Mouse (Mus musculus) heart, embryonic 11.5 days (tissue): ENCODE results near the gene C2cd5. TPM values are rescaled to one million over a fixed set of nuclear protein-coding genes. Genes with fewer than 3 reads are reported as not detected.

Experiments used
- ATAC-seq: fragments of 200-750 bp; cut with Nextera tagmentation; replicated peaks from 2 replicates; pipeline ENCODE4 v1.8.0; 2017; ENCODE audit warnings: moderate library complexity; ENCODE audit not compliant: insufficient number of reproducible peaks, low FRiP score, low TSS enrichment
- H3K27ac ChIP-seq: fragments of 300-500 bp; sonication (generic); 2 replicates; pipeline ENCODE4 v1.5.1; 2014; ENCODE audit warnings: mild to moderate bottlenecking, low read depth, low read length
- H3K27me3 ChIP-seq: fragments of 300-500 bp; sonication (generic); 2 replicates; pipeline ENCODE4 v1.6.1; 2014; ENCODE audit warnings: mild to moderate bottlenecking, low read length, mixed read lengths; ENCODE audit not compliant: control insufficient read depth, insufficient read depth
- H3K36me3 ChIP-seq: fragments of 300-500 bp; sonication (generic); 2 replicates; pipeline ENCODE4 v1.6.1; 2014; ENCODE audit warnings: mild to moderate bottlenecking, low read length, moderate library complexity, mixed read lengths; ENCODE audit not compliant: control insufficient read depth, insufficient read depth
- H3K4me1 ChIP-seq: fragments of 300-500 bp; sonication (generic); 2 replicates; pipeline ENCODE4 v1.6.1; 2014; ENCODE audit warnings: low read length; ENCODE audit not compliant: control insufficient read depth, insufficient read depth
- H3K4me2 ChIP-seq: fragments of 300-500 bp; sonication (generic); 2 replicates; pipeline ENCODE4 v1.6.1; 2014; ENCODE audit warnings: mild to moderate bottlenecking, moderate library complexity
- H3K4me3 ChIP-seq: fragments of 300-500 bp; sonication (generic); 2 replicates; pipeline ENCODE4 v1.5.1; 2014; ENCODE audit warnings: low read depth, low read length
- H3K9ac ChIP-seq: fragments of 300-500 bp; sonication (generic); 2 replicates; pipeline ENCODE4 v1.6.1; 2014; ENCODE audit warnings: mild to moderate bottlenecking, low read depth, low read length, moderate library complexity
- H3K9me3 ChIP-seq: fragments of 300-500 bp; sonication (generic); replicated peaks from 2 replicates; pipeline ENCODE4 v1.6.1; 2016; ENCODE audit warnings: low read length; ENCODE audit not compliant: control insufficient read depth
- WGBS: fragments of 180-500 bp; shearing (Covaris S2); extraction: QIAGEN DNeasy Blood & Tissue Kit; methylation state at CpG from one replicate; pipeline ENCODE4 v1.1.7; 2014; ENCODE audit not compliant: insufficient replicate concordance; 5-methylcytosine and 5-hydroxymethylcytosine counted together
- polyA plus RNA-seq: library from polyadenylated mRNA; unstranded; fragments of >200 nt; fragmentation: Nextera tagmentation; extraction: Ambion mirVana; gene quantifications from 2 replicates; pipeline ENCODE4 v1.2.1, GENCODE M21; 2014

Gene C2cd5
- polyA plus RNA-seq, 1 experiment from 2014 or later: 23.3 TPM

DNA sequence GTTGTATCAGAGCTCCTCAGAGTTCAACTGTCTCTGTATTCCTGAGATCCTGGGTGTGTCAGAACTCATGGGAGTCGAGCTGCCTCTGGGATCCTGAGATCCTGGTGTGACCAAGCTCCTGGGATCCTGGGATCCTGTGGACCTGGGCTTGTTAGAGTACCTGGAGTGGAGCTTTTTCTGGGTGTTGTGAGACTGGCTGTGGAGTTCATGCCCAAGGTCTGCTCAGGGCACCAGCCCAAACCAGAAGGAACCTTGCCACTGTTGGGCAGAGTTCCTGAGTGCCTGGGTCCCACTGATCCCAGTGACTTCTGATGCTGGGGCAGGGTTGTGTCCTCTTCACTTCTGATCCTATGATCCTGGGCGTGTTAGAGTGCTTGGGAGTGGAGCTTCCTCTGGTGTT lies 127.7 kb downstream of the C2cd5 start:
- no peaks in the 10 kb centered on the region for H3K36me3 ChIP-seq
- no peak overlapping the region for H3K4me3 ChIP-seq
- H3K27me3 ChIP-seq: no peaks in the 10 kb centered on the region
- H3K4me1 ChIP-seq: no peaks in the 10 kb centered on the region
- H3K9me3 ChIP-seq: no peaks in the 10 kb centered on the region
- no peak overlapping the region for H3K4me2 ChIP-seq
- 58% methylated on average over 2 of the region's 2 CpGs for WGBS
- no peak overlapping the region for H3K27ac ChIP-seq
- ATAC-seq: no peak
- no peak overlapping the region for H3K9ac ChIP-seq

DNA sequence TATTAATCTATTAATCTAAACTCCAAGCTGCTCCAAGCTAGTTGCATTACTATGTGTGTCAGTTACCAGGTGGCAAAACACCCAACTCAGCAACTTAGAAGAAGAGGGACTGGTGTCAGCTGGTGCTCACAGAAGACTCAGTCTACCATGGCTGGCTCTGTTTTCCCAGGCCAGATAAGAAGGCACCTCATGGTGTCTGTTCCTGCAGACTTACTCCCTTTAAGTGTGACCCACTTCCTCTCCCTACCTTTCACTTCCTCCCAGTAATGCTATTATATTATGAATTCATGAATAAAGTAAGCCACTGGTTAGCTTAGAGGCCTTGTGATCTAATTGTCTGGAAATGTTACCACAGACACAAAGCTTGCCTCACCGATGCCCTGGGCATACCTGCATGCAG lies 132.5 kb downstream of the C2cd5 start:
- H3K9me3 ChIP-seq: no peaks in the 10 kb centered on the region
- no peak overlapping the region for H3K9ac ChIP-seq
- no peak for ATAC-seq
- H3K4me2 ChIP-seq: no peak overlapping the region
- H3K4me1 ChIP-seq: 0 out of 2 replicates have a peak, but pooled peaks cover 5% of the 10 kb centered on the region
- 87% methylated on average over 1 of the region's 1 CpGs for WGBS
- peaks cover 9% of the 10 kb centered on the region for H3K27me3 ChIP-seq
- no peaks in the 10 kb centered on the region for H3K36me3 ChIP-seq
- no peak overlapping the region for H3K4me3 ChIP-seq
- H3K27ac ChIP-seq: no peak overlapping the region

DNA sequence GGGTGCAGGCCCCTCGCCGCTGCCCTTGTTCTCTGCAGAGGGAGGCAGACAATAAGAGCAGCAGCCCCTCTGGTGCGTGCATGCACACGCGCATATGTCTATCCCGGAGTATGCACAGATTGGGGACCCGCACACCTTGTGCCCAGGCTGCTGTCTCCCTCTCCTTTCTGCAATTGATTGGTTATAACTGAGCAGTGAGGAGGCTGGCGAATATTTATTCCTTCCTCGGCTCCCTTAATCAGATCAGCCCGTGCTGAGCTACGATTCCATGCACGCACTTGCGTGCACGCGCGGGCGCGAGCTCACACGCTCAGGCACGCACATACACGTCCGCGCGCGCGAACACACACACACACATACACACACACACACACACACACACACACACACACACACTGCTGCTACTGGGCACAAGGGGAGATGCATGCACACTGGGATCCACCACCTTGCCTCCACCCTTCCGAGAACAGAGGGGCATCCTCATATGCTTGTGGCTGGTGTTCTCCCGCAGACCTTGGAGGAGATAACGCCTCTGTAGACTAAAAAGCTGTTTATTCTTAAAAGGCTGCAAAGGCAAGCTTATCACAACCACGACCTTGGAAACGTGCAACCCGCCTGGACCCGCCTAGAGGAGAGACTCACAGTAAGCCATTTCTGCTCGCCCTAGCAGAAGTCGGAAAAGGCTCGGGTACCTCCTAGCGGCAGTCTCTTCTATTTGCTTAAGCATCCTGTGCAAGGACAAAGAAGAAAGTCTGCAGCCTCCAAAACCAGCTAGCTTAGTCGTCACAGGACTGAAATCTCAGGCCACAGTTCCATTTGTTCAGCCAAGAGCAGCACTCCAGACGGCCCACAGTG lies 135.2 kb downstream of the C2cd5 start:
- peak overlapping the region; percentile 66 for H3K4me3 ChIP-seq
- H3K27ac ChIP-seq: 0 out of 2 replicates have a peak overlapping the region, but pooled peaks have one; percentile 29
- H3K9me3 ChIP-seq: peaks cover 2% of the 10 kb centered on the region; the same call in 1 of the 2 replicates
- H3K4me2 ChIP-seq: peak overlapping the region; percentile 97
- under 1% methylated on average over 39 of the region's 39 CpGs for WGBS
- H3K27me3 ChIP-seq: peaks cover 11% of the 10 kb centered on the region
- no peaks in the 10 kb centered on the region for H3K36me3 ChIP-seq
- peak; percentile 76 for ATAC-seq
- H3K9ac ChIP-seq: peak overlapping the region; percentile 70
- 0 out of 2 replicates have a peak, but pooled peaks cover 5% of the 10 kb centered on the region for H3K4me1 ChIP-seq

DNA sequence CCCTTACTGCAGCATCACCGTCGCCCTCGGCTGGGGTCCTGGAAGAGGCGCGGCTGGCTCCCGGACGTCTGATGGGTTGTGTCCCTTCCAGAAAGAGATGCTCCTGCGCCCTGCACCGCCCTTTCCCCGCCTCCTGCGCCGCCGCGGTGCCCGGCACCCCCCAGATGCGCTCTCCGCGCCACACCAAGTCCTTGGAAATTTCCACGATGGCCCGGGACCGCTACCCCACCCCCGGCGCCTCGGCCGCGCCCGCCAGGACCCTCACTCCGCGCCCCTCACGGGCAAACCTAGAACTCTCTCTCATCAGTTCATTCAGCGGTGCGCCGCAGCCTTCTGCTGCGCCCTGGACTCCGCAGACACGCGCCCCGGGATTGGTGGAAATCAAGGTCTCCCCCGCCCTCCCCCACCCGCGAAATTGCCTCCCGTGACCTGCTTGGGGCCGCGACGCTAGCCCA lies 135.8 kb downstream of the C2cd5 start, which contains the start of gene St8sia1:
St8sia1 (minus strand) TSS at position 377 of the 455 bp plus-strand sequence.
- peak within 1 kb of the TSS; percentile 29; the same call in 1 of the 2 replicates for H3K27ac ChIP-seq
- H3K9me3 ChIP-seq: peaks cover 2% of the 10 kb centered on the region; the same call in 1 of the 2 replicates
- peaks cover 11% of the 10 kb centered on the region for H3K27me3 ChIP-seq
- H3K9ac ChIP-seq: peak within 1 kb of the TSS; percentile 70
- H3K36me3 ChIP-seq: no peaks in the 10 kb centered on the region
- ATAC-seq: peak; percentile 62
- WGBS: under 1% methylated on average over 45 of the region's 45 CpGs
- 0 out of 2 replicates have a peak, but pooled peaks cover 5% of the 10 kb centered on the region for H3K4me1 ChIP-seq
- peak within 1 kb of the TSS; percentile 66 for H3K4me3 ChIP-seq
- peak within 1 kb of the TSS; percentile 97 for H3K4me2 ChIP-seq

DNA sequence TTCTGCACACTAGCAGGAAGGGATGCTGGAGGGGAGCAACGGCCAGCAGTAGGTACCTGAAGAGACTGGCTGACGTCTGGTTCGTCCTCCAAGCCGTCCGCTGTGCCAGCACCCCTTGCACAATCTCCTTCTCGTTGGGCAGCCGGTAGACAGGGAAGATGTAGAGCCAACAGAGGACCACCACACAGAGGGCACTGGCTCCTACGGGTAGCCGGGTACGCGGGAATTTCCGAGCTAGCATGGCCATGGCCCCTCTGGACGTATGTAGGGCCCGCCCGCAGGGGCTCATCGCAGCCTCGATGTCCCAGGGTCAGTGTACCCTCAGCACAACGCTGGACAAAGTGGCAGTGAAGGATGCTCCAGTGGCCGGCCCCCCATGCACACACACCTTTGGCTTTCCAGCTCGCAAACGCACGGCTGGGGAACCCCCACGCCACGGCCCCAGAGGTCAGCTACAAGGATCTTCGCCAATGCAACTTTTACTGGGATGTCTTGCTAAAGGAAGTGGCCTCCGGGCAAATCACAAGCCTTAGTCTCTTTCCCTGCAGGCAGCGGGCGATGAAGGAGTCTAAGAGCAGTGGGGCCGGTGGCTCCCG lies 136.4 kb downstream of the C2cd5 start:
- Histone ChIP-seq H3K4me1 (0 out of 2 replicates have a peak, but pooled peaks cover 5% of the 10 kb centered on the region), H3K9me3 (peaks cover 2% of the 10 kb centered on the region; the same call in 1 of the 2 replicates), H3K4me2 (peak overlapping the region; percentile 97), H3K27me3 (peaks cover 11% of the 10 kb centered on the region), H3K9ac (peak overlapping the region; percentile 70), H3K4me3 (peak overlapping the region; percentile 66), H3K36me3 (no peaks in the 10 kb centered on the region), H3K27ac (peak overlapping the region; percentile 29; the same call in 1 of the 2 replicates)
- 19% methylated on average over 30 of the region's 30 CpGs for WGBS
- ATAC-seq: peak; percentile 3; the same call in 1 of the 2 replicates

DNA sequence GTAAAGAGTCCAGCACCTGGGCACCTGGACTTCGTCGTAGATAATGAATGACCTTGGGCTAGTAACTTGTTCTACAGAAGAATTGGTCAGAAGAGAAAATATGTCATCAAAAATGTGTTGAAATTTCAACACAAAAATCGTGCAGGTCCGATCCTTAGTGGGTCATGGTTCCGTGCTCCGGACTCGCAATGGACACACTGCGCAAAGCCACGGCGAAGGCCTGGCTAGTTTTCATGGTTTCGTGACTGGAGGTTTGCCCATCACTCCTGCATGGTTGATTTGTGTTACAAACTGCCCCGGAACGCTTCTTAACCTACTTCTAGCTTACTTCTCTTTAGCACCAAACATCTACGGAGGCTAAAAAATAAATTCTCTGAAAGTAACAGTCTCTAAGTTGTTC lies 137.1 kb downstream of the C2cd5 start:
- Histone ChIP-seq H3K4me3 (peak overlapping the region; percentile 66; the same call in 1 of the 2 replicates), H3K4me2 (peak overlapping the region; percentile 97), H3K9me3 (peaks cover 2% of the 10 kb centered on the region; the same call in 1 of the 2 replicates), H3K4me1 (0 out of 2 replicates have a peak, but pooled peaks cover 5% of the 10 kb centered on the region), H3K9ac (no peak overlapping the region), H3K27ac (no peak overlapping the region), H3K36me3 (no peaks in the 10 kb centered on the region), H3K27me3 (peaks cover 11% of the 10 kb centered on the region)
- 85% methylated on average over 14 of the region's 14 CpGs for WGBS
- ATAC-seq: no peak

DNA sequence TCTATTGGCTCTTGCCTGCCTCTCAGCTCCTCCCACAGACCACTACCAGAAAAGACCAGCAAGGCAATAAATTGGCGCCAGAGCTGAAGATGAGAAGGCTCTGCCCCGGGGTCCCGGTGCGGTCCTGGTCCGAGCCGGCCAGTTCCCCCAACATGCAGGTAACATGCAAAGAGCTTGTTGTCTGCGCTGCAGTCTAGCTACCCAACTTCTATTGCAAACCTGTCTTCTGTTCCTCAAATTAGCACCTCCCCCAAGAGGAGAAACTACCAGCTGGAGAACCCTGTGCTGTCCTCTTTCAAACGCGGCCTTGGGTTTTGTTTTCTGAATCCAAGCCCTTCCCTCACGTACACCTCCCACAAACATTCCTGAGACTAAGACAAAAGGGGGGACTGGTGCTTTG lies 137.5 kb downstream of the C2cd5 start:
- Histone ChIP-seq H3K27me3 (peaks cover 11% of the 10 kb centered on the region), H3K9ac (no peak overlapping the region), H3K4me2 (peak overlapping the region; percentile 97), H3K4me3 (peak overlapping the region; percentile 11; the same call in 1 of the 2 replicates), H3K4me1 (0 out of 2 replicates have a peak, but pooled peaks cover 5% of the 10 kb centered on the region), H3K27ac (no peak overlapping the region), H3K36me3 (no peaks in the 10 kb centered on the region), H3K9me3 (peaks cover 2% of the 10 kb centered on the region; the same call in 1 of the 2 replicates)
- no peak for ATAC-seq
- WGBS: 65% methylated on average over 10 of the region's 10 CpGs

DNA sequence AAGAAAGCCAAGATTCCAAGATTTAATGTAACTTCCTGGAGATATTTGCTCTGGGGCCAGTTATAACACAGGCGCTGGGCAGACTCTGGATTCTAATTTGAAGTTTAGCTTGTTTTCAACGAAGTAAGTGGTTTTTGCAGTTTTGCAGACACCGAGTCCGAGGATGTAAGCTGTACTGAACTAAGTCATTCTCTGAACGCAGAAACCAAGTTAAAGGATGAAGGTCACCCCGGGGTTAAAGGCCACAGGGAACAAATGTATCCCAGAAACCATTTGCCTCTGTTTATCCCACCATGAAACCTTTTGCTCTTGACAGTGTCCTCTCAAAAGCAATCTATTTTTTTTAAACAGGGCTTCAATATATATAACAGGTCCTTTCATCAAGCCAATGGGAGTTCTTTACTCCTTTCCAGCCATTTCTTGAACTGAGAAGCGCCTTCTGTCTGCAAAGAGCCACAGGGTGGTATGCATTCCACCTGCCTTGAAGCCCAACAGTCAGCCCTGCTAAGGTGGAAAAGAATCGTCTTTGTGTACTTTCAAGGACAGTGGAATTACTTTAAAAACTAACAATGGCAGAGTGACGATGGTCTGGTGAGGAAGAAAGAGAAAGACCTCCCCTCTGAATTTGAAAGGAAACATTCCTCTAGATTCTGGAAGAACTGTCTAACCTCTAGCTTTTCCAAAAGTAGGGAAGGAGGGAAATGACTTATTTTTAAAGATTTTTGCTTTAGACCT lies 138.1 kb downstream of the C2cd5 start:
- WGBS: 76% methylated on average over 9 of the region's 9 CpGs
- ATAC-seq: no peak
- peak overlapping the region; percentile 11; the same call in 1 of the 2 replicates for H3K4me3 ChIP-seq

More for the DNA sequence above, 138.1 kb downstream of the C2cd5 start:
- Histone ChIP-seq H3K4me1 (0 out of 2 replicates have a peak, but pooled peaks cover 5% of the 10 kb centered on the region), H3K4me2 (peak overlapping the region; percentile 97), H3K36me3 (no peaks in the 10 kb centered on the region), H3K9me3 (peaks cover 2% of the 10 kb centered on the region; the same call in 1 of the 2 replicates), H3K27me3 (peaks cover 11% of the 10 kb centered on the region), H3K9ac (no peak overlapping the region), H3K27ac (no peak overlapping the region)
